Mouse (Mus musculus): ENCODE measurements around the gene Hist1h4c.

DNA sequence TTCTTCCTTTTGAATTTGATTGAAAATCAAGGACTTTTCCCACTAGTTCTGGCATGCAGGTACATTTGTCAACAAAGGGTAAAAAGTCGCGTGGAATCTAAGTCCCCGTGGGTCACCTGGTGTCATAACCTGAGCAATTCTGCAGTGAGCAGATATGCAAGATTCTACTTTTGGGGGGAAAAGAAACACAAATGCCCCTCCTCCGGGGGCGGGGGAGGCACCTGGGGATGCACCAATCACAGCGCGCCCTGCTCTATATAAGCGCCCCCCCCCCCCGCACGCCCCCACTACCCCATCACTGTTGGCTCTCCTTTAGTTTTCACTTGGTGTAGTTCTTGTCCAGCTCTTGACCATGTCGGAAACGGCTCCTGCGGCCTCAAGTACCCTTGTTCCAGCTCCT is 2.7 kb downstream of the Hist1h4c start, which contains the start of gene Hist1h1t:
- TF ChIP-seq POLR2AphosphoS2 (IDR thresholded peaks at IDR 0.05; ENCODE audit: insufficient read length, low read depth) (no peak), MAX (IDR thresholded peaks at IDR 0.05; ENCODE audit: low read depth) (no peak), SRF (IDR thresholded peaks at IDR 0.05; ENCODE audit: control insufficient read depth, insufficient read length, low read depth) (no peak), POLR2A (IDR thresholded peaks at IDR 0.05; ENCODE audit: insufficient read length, low read depth) (no peak), USF1 (IDR thresholded peaks at IDR 0.05; ENCODE audit: low read depth) (no peak), TCF3 (IDR thresholded peaks at IDR 0.05; ENCODE audit: insufficient read length, low read depth) (no peak), E2F4 (IDR thresholded peaks at IDR 0.05; ENCODE audit: insufficient read depth) (no peak), CEBPB (IDR thresholded peaks at IDR 0.05; ENCODE audit: insufficient read depth, poor library complexity, severe bottlenecking) (no peak), MYOD1 (IDR thresholded peaks at IDR 0.05; ENCODE audit: control insufficient read depth in 1 of 3, insufficient read length in 2 of 3, low read depth in 2 of 3) (no peak), TCF12 (IDR thresholded peaks at IDR 0.05; ENCODE audit: insufficient read depth, poor library complexity, severe bottlenecking) (no peak)

All from myocyte (in vitro differentiated cells).